Mouse (Mus musculus): ENCODE measurements around the gene Slc12a5. TPM values are rescaled to one million over a fixed set of nuclear protein-coding genes. Genes with fewer than 3 reads are reported as not detected.

Gene Slc12a5
- polyA plus RNA-seq, 1 experiment from 2014 or later, result 1.1 TPM

DNA sequence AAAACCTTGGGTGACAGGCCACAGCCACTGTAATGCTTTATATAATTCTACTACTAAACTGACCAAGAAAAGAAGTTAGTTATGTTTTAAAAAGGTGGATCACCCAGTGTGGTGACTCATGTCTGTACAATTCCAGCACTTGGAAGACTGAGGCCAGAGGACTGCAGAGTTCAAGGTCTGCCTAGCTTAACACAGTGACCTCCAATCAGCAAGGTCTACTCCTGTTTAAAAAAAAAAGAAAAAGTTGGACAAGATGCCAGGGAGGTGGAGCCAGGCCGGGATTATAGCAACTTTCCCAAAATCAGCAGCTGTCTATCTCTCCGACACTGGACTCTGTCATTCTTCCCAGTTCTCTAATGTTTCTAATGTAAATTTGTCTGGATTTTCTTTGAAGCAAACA is 49.0 kb downstream of the Slc12a5 start:
- Histone ChIP-seq H3K9me3 (ENCODE audit: control insufficient read depth, low read length) (no peaks in the 10 kb centered on the region), H3K4me2 (ENCODE audit: low read depth, low read length) (no peak overlapping the region), H3K27me3 (replicated peaks; ENCODE audit: control insufficient read depth, insufficient read depth, low read length) (no peaks in the 10 kb centered on the region), H3K4me1 (ENCODE audit: control insufficient read depth, insufficient read depth, low read length) (no peaks in the 10 kb centered on the region), H3K36me3 (ENCODE audit: control insufficient read depth, insufficient read depth, low read length) (peaks cover 89% of the 10 kb centered on the region), H3K27ac (replicated peaks; ENCODE audit: low read depth, low read length) (no peak overlapping the region), H3K9ac (ENCODE audit: low read depth, low read length) (no peak overlapping the region), H3K4me3 (ENCODE audit: low read depth, low read length) (no peak overlapping the region)
- DNase-seq (ENCODE audit: low spot score), result no peak
- WGBS, result 88% methylated on average over 2 of the region's 2 CpGs
- ATAC-seq (ENCODE audit: low read depth), result no peak

DNA sequence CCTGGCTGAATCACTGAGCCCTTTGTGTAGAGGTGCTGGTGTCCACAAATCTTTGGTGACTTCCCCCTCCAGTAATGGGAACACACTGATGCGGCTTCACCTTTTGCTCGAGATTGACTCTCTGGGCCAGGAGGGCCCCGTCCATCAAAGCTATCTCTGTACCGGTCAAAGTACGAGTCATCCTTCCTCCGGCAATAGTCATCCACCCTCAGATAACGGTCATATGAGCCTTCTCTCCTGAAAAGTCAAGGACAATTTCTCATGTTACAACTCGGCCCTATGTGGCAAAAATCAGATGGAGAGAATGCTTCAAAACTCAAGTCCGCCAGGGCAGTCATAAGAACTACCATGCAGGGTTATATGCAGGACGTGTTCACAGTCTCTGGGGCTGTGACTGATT is 49.7 kb downstream of the Slc12a5 start:
- H3K9ac ChIP-seq (ENCODE audit: low read depth, low read length), result no peak overlapping the region
- H3K9me3 ChIP-seq (ENCODE audit: control insufficient read depth, low read length), result no peaks in the 10 kb centered on the region
- no peak for DNase-seq (ENCODE audit: low spot score)
- ATAC-seq (ENCODE audit: low read depth), result no peak
- H3K27ac ChIP-seq (replicated peaks; ENCODE audit: low read depth, low read length), result no peak overlapping the region
- H3K4me2 ChIP-seq (ENCODE audit: low read depth, low read length), result no peak overlapping the region
- peaks cover 81% of the 10 kb centered on the region for H3K36me3 ChIP-seq (ENCODE audit: control insufficient read depth, insufficient read depth, low read length)
- H3K4me1 ChIP-seq (ENCODE audit: control insufficient read depth, insufficient read depth, low read length), result no peaks in the 10 kb centered on the region
- no peaks in the 10 kb centered on the region for H3K27me3 ChIP-seq (replicated peaks; ENCODE audit: control insufficient read depth, insufficient read depth, low read length)
- H3K4me3 ChIP-seq (ENCODE audit: low read depth, low read length), result no peak overlapping the region
- 83% methylated on average over 10 of the region's 10 CpGs for WGBS

DNA sequence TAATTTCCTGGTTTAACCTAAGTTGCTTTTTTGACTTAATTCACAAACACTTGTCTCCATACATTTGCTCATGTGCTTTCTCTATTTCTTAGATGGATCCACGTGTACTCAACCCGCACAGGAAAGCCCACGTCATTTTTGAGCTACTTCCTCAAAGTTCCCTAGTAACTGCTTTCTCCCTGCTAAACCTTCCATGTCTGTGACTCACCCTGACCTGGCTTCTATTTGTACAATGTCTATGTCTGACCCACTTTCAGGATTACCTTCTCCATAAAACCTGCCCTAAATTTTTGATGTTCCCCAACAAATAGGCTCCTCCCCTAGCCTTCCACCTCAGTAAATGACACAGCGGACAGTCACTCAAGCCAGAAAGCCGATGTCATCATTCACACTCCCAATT is 54.3 kb downstream of the Slc12a5 start:
- Histone ChIP-seq H3K36me3 (ENCODE audit: control insufficient read depth, insufficient read depth, low read length) (peaks cover 43% of the 10 kb centered on the region), H3K27ac (replicated peaks; ENCODE audit: low read depth, low read length) (no peak overlapping the region), H3K9me3 (ENCODE audit: control insufficient read depth, low read length) (no peaks in the 10 kb centered on the region), H3K4me1 (ENCODE audit: control insufficient read depth, insufficient read depth, low read length) (0 out of 2 replicates have a peak, but pooled peaks cover 3% of the 10 kb centered on the region), H3K4me3 (ENCODE audit: low read depth, low read length) (no peak overlapping the region), H3K27me3 (replicated peaks; ENCODE audit: control insufficient read depth, insufficient read depth, low read length) (no peaks in the 10 kb centered on the region), H3K9ac (ENCODE audit: low read depth, low read length) (no peak overlapping the region), H3K4me2 (ENCODE audit: low read depth, low read length) (no peak overlapping the region)
- ATAC-seq (ENCODE audit: low read depth), result no peak
- 93% methylated on average over 5 of the region's 5 CpGs for WGBS
- no peak for DNase-seq (ENCODE audit: low spot score)

DNA sequence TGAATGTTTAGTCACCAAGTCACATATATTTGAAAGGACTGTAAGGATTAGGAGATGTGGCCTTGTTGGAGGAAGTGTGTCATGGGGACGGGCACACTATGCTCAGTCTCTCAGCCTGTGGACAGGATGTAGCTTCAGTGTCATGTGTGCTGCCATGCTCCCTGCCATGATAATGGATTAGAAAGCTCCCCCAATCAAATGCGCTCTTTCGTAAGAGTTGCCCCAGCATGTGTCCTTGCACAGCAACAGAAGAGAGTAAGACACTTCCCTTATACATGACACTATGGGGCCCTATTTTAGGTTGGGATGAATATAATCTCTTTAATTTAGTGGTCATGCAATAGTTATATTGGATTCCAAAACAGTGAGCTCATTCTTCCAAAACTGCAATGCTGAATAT is 59.9 kb downstream of the Slc12a5 start:
- H3K36me3 ChIP-seq (ENCODE audit: control insufficient read depth, insufficient read depth, low read length), result peaks cover 20% of the 10 kb centered on the region
- no peak overlapping the region for H3K27ac ChIP-seq (replicated peaks; ENCODE audit: low read depth, low read length)
- ATAC-seq (ENCODE audit: low read depth), result no peak
- WGBS, result 93% methylated on average over 3 of the region's 3 CpGs
- H3K27me3 ChIP-seq (replicated peaks; ENCODE audit: control insufficient read depth, insufficient read depth, low read length), result no peaks in the 10 kb centered on the region
- H3K4me1 ChIP-seq (ENCODE audit: control insufficient read depth, insufficient read depth, low read length), result 0 out of 2 replicates have a peak, but pooled peaks cover 3% of the 10 kb centered on the region
- no peak overlapping the region for H3K4me2 ChIP-seq (ENCODE audit: low read depth, low read length)
- DNase-seq (ENCODE audit: low spot score), result no peak
- no peak overlapping the region for H3K4me3 ChIP-seq (ENCODE audit: low read depth, low read length)
- H3K9me3 ChIP-seq (ENCODE audit: control insufficient read depth, low read length), result no peaks in the 10 kb centered on the region
- H3K9ac ChIP-seq (ENCODE audit: low read depth, low read length), result no peak overlapping the region

DNA sequence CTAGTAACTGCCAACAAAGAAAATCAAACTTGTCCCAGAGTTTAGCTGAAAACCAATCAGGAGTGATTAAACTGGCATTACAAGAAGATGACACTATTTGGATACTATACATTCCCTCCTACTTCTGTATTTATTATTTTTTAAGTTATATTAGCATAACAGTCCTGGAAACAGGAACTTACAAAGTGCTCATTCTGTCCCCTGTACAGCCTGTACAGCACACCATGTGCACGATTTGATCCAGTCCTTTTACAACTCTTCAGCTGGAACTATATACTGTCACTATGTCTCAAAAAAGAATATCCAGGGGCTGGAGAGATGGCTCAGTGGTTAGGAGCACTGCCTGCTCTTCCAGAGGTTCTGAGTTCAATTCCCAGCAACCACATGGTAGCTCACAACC is 66.6 kb downstream of the Slc12a5 start:
- no peak overlapping the region for H3K9ac ChIP-seq (ENCODE audit: low read depth, low read length)
- DNase-seq (ENCODE audit: low spot score) (no peak), ATAC-seq (ENCODE audit: low read depth) (no peak)
- H3K27me3 ChIP-seq (replicated peaks; ENCODE audit: control insufficient read depth, insufficient read depth, low read length), result no peaks in the 10 kb centered on the region
- H3K4me3 ChIP-seq (ENCODE audit: low read depth, low read length), result no peak overlapping the region
- no peak overlapping the region for H3K27ac ChIP-seq (replicated peaks; ENCODE audit: low read depth, low read length)
- no peaks in the 10 kb centered on the region for H3K9me3 ChIP-seq (ENCODE audit: control insufficient read depth, low read length)
- 81% methylated on average over 1 of the region's 1 CpGs for WGBS
- peaks cover 9% of the 10 kb centered on the region; the same call in 1 of the 2 replicates for H3K36me3 ChIP-seq (ENCODE audit: control insufficient read depth, insufficient read depth, low read length)
- H3K4me1 ChIP-seq (ENCODE audit: control insufficient read depth, insufficient read depth, low read length), result peaks cover 2% of the 10 kb centered on the region
- no peak overlapping the region for H3K4me2 ChIP-seq (ENCODE audit: low read depth, low read length)

DNA sequence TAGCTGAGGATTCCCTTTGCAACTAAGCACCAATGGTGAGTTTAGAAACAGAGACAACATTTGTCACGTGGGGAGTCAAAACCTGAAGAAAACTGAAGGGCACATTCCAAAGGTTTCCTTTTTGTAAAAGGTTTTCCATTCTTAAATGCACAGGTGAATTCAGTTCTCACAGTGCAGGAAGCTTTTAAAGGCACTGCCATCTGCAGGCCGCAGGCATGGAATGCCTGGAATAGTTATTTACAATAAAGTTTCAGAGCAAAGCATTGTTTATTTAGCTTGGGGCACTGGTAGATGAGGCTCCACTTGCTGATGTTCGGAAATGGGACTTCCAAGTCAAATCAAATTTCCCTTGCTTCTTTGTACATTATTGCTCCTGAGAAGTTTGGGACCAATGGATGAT is 71.9 kb downstream of the Slc12a5 start:
- ATAC-seq (ENCODE audit: low read depth) (no peak), DNase-seq (ENCODE audit: low spot score) (peak; percentile 30)
- peaks cover 17% of the 10 kb centered on the region for H3K4me1 ChIP-seq (ENCODE audit: control insufficient read depth, insufficient read depth, low read length)
- H3K4me3 ChIP-seq (ENCODE audit: low read depth, low read length), result no peak overlapping the region
- H3K9me3 ChIP-seq (ENCODE audit: control insufficient read depth, low read length), result no peaks in the 10 kb centered on the region
- 0 out of 2 replicates have a peak overlapping the region, but pooled peaks have one; percentile 85 for H3K9ac ChIP-seq (ENCODE audit: low read depth, low read length)
- H3K4me2 ChIP-seq (ENCODE audit: low read depth, low read length), result peak overlapping the region; percentile 87; the same call in 1 of the 2 replicates
- no peaks in the 10 kb centered on the region for H3K27me3 ChIP-seq (replicated peaks; ENCODE audit: control insufficient read depth, insufficient read depth, low read length)
- WGBS, result 42% methylated on average over 3 of the region's 3 CpGs
- no peak overlapping the region for H3K27ac ChIP-seq (replicated peaks; ENCODE audit: low read depth, low read length)
- H3K36me3 ChIP-seq (ENCODE audit: control insufficient read depth, insufficient read depth, low read length), result no peaks in the 10 kb centered on the region

DNA sequence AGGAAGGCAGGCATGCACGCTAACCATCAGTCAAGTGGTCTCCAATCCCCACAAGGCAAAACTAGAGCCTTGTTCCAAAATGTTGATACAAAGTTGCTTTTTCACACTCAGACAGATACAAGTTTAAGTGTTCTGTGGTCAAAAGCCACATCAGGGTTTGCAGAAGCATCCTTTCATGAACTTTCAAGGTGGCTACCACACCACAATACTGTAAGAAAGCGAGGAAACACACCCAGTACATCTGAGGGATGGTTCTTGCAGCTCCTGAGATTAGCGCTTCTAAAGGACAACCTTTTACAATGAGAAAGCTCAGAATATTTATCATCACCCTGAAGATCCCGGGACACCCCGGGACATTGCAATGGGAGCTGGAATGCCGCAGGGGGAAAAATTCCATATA is 72.7 kb downstream of the Slc12a5 start:
- Histone ChIP-seq H3K27me3 (replicated peaks; ENCODE audit: control insufficient read depth, insufficient read depth, low read length) (no peaks in the 10 kb centered on the region), H3K4me2 (ENCODE audit: low read depth, low read length) (peak overlapping the region; percentile 87), H3K4me3 (ENCODE audit: low read depth, low read length) (peak overlapping the region; percentile 74), H3K36me3 (ENCODE audit: control insufficient read depth, insufficient read depth, low read length) (no peaks in the 10 kb centered on the region), H3K9ac (ENCODE audit: low read depth, low read length) (peak overlapping the region; percentile 85), H3K9me3 (ENCODE audit: control insufficient read depth, low read length) (no peaks in the 10 kb centered on the region), H3K27ac (replicated peaks; ENCODE audit: low read depth, low read length) (no peak overlapping the region), H3K4me1 (ENCODE audit: control insufficient read depth, insufficient read depth, low read length) (peaks cover 17% of the 10 kb centered on the region)
- DNase-seq (ENCODE audit: low spot score), result no peak
- 34% methylated on average over 6 of the region's 6 CpGs for WGBS
- ATAC-seq (ENCODE audit: low read depth), result no peak

DNA sequence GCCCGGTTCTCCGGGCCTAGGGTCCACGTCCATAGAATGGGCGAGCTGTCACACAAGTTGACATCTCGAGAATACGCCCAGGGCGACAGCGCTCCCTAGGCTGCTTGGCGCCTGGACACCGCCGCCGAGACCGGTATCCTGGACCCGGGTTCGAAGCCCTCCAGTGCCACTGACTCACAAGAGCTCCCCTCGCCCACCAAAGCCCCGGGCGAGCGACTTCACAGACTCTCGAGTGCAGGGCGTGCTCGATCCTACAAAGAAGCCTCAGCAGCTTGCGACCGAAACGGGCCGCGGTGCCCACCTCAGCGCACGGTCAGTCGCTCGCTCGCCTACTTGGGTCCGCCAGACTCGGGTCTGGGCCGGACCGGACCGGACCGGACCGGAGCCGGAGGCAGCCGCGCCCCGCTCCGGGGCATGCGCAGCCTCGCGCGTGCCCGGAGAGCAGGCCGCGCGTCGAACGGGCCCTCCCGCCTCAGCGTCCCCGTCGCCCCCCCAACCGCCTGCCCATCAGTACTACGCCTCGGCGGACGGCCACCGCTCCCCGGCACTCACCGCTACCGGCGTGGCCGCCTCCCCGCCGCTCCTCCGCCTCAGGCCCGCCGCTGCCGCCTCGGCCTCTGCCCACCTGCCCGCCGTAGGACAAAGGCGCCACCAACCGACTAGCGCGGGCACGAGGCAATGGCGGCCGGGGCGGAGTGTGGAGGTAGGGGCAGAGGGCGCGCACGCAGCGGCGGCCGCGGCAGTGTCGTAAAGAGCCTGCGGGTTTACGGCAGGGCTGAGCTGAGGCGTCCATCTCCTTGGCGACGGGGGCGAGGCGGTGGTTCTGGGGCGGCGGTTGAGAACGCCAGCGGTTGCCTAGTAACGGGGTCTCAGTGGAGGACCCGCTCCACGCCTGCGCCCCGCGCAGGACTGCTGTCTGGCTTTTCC is 73.8 kb downstream of the Slc12a5 start, which contains the start of gene Ncoa5:
Gene Ncoa5, minus strand, starts transcription at position 737 of the 927 bp plus-strand sequence.
- Histone ChIP-seq H3K36me3 (ENCODE audit: control insufficient read depth, insufficient read depth, low read length) (no peaks in the 10 kb centered on the region), H3K4me2 (ENCODE audit: low read depth, low read length) (peak within 1 kb of the TSS; percentile 87), H3K9ac (ENCODE audit: low read depth, low read length) (peak within 1 kb of the TSS; percentile 85), H3K4me3 (ENCODE audit: low read depth, low read length) (peak within 1 kb of the TSS; percentile 74), H3K4me1 (ENCODE audit: control insufficient read depth, insufficient read depth, low read length) (peaks cover 17% of the 10 kb centered on the region), H3K27me3 (replicated peaks; ENCODE audit: control insufficient read depth, insufficient read depth, low read length) (no peaks in the 10 kb centered on the region), H3K9me3 (ENCODE audit: control insufficient read depth, low read length) (no peaks in the 10 kb centered on the region), H3K27ac (replicated peaks; ENCODE audit: low read depth, low read length) (peak within 1 kb of the TSS; percentile 85)
- peak; percentile 99 for DNase-seq (ENCODE audit: low spot score)
- peak; percentile 99 for ATAC-seq (ENCODE audit: low read depth)
- WGBS, result under 1% methylated on average over 66 of the region's 111 CpGs

All from embryonic facial prominence, embryonic 14.5 days (tissue).